Mouse (Mus musculus): ENCODE data around the gene Nfkb2. TPM values are rescaled to one million over a fixed set of nuclear protein-coding genes. Genes with fewer than 3 reads are reported as not detected.

Nfkb2 gene
- polyA plus RNA-seq, 1 experiment from 2014 or later, result 2.3 TPM

DNA sequence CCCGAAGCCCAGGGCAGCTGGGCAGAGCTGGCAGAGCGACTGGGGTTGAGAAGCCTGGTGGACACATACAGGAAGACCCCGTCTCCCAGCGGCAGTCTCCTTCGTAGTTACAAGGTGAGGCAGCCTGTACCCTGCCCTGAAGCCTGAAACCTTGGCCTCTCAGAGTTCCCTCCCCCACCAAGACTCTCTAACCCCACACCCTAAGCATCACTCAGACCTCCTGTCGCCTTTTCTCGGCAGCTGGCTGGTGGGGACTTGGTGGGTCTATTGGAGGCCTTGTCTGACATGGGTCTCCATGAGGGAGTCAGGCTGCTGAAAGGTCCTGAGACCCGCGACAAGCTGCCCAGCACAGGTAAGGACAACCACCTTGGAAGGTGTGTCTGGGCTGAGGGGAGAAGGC lies 7.2 kb downstream of the Nfkb2 start:
- no peak overlapping the region for H3K27ac ChIP-seq
- H3K9ac ChIP-seq, result no peak overlapping the region
- no peak overlapping the region for H3K4me3 ChIP-seq
- ATAC-seq (replicated peaks), result no peak
- H3K4me1 ChIP-seq, result peaks cover 26% of the 10 kb centered on the region
- H3K36me3 ChIP-seq (replicated peaks), result peaks cover 10% of the 10 kb centered on the region
- peaks cover 44% of the 10 kb centered on the region for H3K27me3 ChIP-seq (replicated peaks)
- H3K9me3 ChIP-seq, result no peaks in the 10 kb centered on the region
- H3K4me2 ChIP-seq, result no peak overlapping the region
- 92% methylated on average over 9 of the region's 9 CpGs for WGBS

DNA sequence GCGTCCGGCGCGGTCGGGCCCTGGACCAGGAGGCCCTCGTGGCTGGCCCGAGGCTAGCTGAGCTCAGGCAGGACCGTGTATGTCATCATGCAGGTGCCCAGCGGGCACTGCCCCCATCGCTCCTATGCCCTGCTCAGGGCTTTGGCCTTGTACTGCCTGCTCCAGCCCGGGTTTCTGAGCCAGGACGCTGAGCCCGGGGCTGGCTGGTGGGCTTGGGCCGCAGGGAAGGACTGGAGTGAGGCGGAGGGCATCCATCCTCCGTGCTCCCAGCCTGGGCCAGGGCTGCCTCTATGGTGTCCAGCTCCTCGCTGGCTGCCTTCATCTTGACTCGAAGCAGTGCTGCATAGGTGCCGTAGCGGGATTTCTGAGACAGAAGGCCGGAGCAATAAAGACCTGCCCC lies 8.4 kb downstream of the Nfkb2 start:
- H3K27me3 ChIP-seq (replicated peaks), result peaks cover 47% of the 10 kb centered on the region

DNA sequence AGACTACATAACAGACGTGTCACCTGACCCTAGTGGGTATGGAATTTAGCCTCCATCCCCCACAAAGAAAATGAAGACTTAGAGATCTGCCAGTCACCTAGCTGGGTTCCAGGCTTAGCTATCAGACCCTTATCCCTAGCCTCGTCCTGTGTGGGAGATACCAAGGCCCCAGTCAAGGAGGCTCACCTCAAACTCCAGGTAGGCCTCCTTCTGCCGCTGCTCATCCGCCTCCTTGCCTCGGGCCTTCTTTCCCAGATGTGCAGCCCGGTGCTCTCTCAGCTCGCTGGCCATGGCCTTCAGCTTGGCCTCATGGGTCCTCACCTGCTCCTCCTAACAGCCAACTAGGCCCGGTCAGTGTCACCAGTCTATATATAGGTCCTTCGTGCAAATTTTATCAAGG lies 9.0 kb downstream of the Nfkb2 start:
- Histone ChIP-seq H3K36me3 (replicated peaks) (peaks cover 10% of the 10 kb centered on the region), H3K4me2 (no peak overlapping the region), H3K9me3 (no peaks in the 10 kb centered on the region), H3K27ac (no peak overlapping the region), H3K27me3 (replicated peaks) (peaks cover 42% of the 10 kb centered on the region), H3K9ac (no peak overlapping the region), H3K4me1 (peaks cover 42% of the 10 kb centered on the region), H3K4me3 (no peak overlapping the region)
- no peak for ATAC-seq (replicated peaks)
- 89% methylated on average over 9 of the region's 9 CpGs for WGBS

More for the DNA sequence above, 8.4 kb downstream of the Nfkb2 start:
- Histone ChIP-seq H3K27ac (no peak overlapping the region), H3K9ac (no peak overlapping the region), H3K4me1 (peaks cover 39% of the 10 kb centered on the region), H3K4me3 (no peak overlapping the region), H3K4me2 (no peak overlapping the region), H3K9me3 (no peaks in the 10 kb centered on the region), H3K36me3 (replicated peaks) (peaks cover 10% of the 10 kb centered on the region)
- 94% methylated on average over 21 of the region's 21 CpGs for WGBS
- no peak for ATAC-seq (replicated peaks)

DNA sequence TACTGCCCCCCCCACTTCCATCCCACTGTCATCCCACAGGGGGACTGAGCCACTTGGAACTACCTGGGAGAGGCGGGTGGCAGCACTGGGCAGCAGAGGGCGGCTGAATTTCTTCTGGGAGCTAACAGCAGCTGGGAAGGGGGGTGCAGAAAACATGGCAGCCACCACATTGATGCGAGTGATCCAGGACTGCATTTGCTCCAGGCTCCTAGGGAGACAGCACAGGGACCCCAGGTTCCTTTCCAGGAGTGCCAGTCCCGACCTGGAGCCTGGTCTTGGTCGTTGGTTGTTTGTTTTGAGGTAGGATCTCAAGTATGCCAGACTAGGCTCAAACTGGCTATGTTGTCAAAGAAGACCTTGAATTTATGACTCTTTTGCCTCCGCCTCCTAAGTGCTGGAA lies 9.5 kb downstream of the Nfkb2 start:
- peaks cover 45% of the 10 kb centered on the region for H3K4me1 ChIP-seq
- no peak overlapping the region for H3K9ac ChIP-seq
- H3K9me3 ChIP-seq, result no peaks in the 10 kb centered on the region
- peaks cover 37% of the 10 kb centered on the region for H3K27me3 ChIP-seq (replicated peaks)
- 70% methylated on average over 6 of the region's 6 CpGs for WGBS
- no peak overlapping the region for H3K4me3 ChIP-seq
- H3K27ac ChIP-seq, result no peak overlapping the region
- no peak for ATAC-seq (replicated peaks)
- H3K4me2 ChIP-seq, result no peak overlapping the region
- H3K36me3 ChIP-seq (replicated peaks), result peaks cover 10% of the 10 kb centered on the region

DNA sequence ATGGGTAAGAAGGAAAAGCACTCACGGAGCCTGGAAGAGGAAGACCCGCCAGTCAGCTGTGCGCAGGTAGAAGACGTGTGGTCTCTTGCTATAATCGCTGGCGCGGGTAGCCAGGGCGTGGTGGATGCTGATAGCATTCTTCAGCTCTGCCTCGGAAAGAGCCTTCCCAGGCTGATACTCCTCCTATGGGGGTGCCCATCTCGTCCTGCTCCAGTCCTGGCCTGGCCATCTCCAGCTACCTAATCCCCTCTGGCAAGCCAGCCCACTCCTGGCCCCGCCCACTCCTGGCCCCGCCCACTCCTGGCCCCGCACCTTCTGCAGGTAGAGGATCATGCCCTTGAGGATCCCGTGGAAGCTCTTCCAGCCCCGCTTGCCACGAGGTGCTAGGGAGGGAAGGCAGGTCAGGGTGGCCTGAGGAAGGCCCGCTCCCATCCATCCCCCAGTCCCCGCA lies 10.1 kb downstream of the Nfkb2 start:
- no peak overlapping the region for H3K27ac ChIP-seq
- WGBS, result 19% methylated on average over 18 of the region's 18 CpGs
- peaks cover 10% of the 10 kb centered on the region for H3K36me3 ChIP-seq (replicated peaks)
- peaks cover 46% of the 10 kb centered on the region for H3K4me1 ChIP-seq
- ATAC-seq (replicated peaks), result no peak
- H3K4me3 ChIP-seq, result no peak overlapping the region
- H3K4me2 ChIP-seq, result no peak overlapping the region
- no peak overlapping the region for H3K9ac ChIP-seq
- H3K9me3 ChIP-seq, result no peaks in the 10 kb centered on the region
- peaks cover 35% of the 10 kb centered on the region for H3K27me3 ChIP-seq (replicated peaks)

DNA sequence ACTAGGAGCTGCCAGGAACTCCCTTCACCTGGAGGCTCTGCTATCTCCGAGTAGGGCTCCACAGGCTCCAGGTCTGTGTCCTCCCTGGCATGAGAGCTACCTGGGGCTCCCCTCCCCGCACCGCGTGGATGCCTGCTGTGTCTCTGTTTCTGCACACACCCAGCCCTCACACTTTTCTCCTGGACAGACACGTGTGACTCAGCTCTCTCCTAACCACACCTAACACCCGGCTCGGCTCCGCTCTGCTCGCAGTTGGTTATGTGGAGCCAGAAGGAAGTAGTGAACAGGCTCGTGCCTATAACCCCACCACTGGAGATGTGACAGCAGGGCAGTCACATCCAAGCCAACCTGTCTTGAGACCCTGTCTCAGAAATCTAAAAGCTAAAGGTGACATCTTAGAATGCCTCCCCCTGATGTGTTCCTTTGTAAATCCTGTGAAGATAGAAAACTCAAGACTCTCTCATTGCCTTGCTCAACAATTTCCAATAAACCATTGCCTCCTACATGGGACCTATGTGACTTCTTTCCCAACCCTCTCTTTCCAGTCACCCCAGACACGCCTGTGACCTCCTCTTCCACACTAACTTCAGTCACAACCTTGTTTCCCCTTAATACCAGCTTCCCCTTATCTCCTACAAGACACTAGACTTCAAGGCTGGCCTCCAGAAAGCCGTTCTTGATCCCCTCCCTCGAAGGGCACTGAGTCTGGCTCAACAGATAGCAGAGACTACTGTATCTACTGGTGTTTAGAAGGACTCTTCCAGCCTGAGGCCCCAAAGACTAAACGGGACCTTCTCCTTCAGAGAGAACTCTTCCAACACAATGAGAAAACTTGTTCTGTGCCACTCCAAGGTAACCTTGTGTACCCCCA lies 11.0 kb downstream of the Nfkb2 start:
- no peak overlapping the region for H3K27ac ChIP-seq
- no peak overlapping the region for H3K4me2 ChIP-seq
- no peak overlapping the region for H3K9ac ChIP-seq
- no peak for ATAC-seq (replicated peaks)
- peaks cover 51% of the 10 kb centered on the region for H3K4me1 ChIP-seq
- H3K4me3 ChIP-seq, result no peak overlapping the region
- no peaks in the 10 kb centered on the region for H3K9me3 ChIP-seq
- WGBS, result 42% methylated on average over 14 of the region's 14 CpGs
- H3K27me3 ChIP-seq (replicated peaks), result peaks cover 35% of the 10 kb centered on the region
- H3K36me3 ChIP-seq (replicated peaks), result peaks cover 10% of the 10 kb centered on the region

DNA sequence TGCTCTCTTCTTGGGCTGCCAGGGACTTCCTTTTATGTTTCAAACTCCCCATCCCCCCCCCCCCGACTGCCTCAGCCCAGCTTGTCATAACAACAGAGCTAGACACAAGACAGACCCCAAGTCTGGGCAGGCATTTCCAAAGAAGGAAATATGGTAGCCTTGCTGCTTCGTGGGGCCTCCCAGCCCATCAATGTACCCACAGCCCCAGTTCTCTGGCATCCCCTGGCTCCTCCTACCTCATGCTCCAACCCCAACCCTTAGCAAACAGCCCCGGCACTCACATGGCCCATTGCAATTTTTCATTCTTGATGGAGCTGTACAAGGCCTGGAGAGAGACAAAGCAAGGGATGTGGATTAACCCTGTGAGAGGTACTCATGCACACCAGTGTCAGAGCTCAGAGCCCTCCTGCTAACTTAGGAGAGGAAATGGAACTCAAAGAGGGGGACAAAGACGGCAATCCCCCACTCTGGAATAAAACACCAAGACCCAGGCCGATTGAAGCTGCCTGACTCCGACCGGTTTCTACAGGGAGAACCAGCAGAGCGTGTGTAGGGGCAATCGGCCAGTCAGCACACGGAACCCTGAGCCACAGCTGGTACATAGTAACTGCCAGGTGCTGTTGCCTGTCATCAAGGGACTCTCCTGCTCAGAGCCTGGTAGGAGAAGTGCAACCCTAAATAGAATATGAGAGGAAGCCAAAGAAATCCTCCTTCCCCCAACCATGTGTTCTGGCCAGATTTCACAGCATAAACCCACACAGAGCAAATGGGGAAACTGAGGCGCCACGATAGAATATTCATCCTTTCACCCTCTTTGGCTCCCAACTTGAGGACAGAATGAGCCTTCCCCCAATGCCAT lies 11.9 kb downstream of the Nfkb2 start:
- peak overlapping the region; percentile 64 for H3K4me3 ChIP-seq
- 48% methylated on average over 12 of the region's 12 CpGs for WGBS
- no peak for ATAC-seq (replicated peaks)
- H3K9ac ChIP-seq, result peak overlapping the region; percentile 69
- H3K27me3 ChIP-seq (replicated peaks), result peaks cover 35% of the 10 kb centered on the region
- H3K4me1 ChIP-seq, result peaks cover 59% of the 10 kb centered on the region
- H3K4me2 ChIP-seq, result peak overlapping the region; percentile 89
- no peaks in the 10 kb centered on the region for H3K9me3 ChIP-seq
- peaks cover 10% of the 10 kb centered on the region for H3K36me3 ChIP-seq (replicated peaks)
- H3K27ac ChIP-seq, result no peak overlapping the region

DNA sequence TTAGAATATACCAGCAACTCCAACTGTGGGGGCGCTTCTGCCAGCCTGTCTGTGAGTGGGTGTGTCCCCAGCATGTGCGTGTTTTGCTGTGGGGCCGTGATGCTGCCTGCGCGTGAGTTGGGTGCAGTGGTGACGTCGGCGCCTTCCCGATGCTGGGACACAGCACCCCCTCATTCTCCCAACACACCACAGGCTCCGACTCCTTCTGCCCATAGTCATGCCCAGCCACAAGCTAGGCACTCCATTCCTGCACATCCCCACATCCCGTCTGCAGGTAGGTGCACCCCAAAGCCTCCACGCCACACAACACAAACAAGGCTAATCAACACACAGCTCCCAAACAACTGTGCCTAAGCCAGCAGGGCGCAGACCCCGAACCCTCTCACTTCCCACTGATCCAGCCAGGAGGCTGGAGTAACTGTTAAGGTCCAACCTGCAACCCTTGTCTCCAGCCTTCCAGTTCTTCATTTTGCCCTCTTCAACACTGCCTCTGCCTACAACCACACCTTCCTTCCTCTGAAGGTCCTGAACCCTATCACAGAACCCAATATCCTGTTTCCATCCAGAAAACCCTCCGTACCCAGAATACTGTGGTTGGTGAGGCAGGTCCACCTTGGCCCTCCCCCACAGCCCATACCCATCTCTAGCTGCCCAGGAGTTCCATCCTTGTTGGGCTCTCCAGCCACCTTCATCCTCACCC lies 12.9 kb downstream of the Nfkb2 start:
- peak overlapping the region; percentile 89 for H3K4me2 ChIP-seq
- peak overlapping the region; percentile 69 for H3K9ac ChIP-seq
- H3K9me3 ChIP-seq, result no peaks in the 10 kb centered on the region
- H3K4me3 ChIP-seq, result peak overlapping the region; percentile 64
- peak overlapping the region; percentile 76 for H3K27ac ChIP-seq
- 30% methylated on average over 15 of the region's 15 CpGs for WGBS
- peaks cover 10% of the 10 kb centered on the region for H3K36me3 ChIP-seq (replicated peaks)
- no peak for ATAC-seq (replicated peaks)
- peaks cover 69% of the 10 kb centered on the region for H3K4me1 ChIP-seq
- peaks cover 35% of the 10 kb centered on the region for H3K27me3 ChIP-seq (replicated peaks)

DNA sequence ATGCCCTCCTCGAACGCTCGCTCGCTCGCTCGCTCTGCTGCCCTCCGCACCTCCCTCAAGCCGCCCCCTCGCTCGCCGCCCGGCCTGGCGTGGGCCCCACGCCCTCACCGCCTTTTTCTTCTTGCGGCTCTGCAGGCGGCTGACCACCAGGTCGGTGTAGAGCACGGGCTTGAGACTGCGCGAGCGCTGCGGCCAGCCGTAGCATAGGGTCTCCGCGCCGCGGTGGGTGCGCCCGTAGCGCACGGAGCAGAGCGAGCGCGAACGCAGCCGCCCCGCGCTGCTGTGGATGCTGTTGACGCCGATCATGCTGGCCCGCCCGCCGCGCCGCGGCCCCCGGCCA lies 13.4 kb downstream of the Nfkb2 start:
- under 1% methylated on average over 44 of the region's 48 CpGs for WGBS
- Histone ChIP-seq H3K4me2 (peak overlapping the region; percentile 89), H3K4me1 (peaks cover 75% of the 10 kb centered on the region), H3K27ac (peak overlapping the region; percentile 76), H3K4me3 (peak overlapping the region; percentile 64), H3K9me3 (no peaks in the 10 kb centered on the region), H3K36me3 (replicated peaks) (peaks cover 7% of the 10 kb centered on the region), H3K27me3 (replicated peaks) (peaks cover 35% of the 10 kb centered on the region), H3K9ac (peak overlapping the region; percentile 69)
- ATAC-seq (replicated peaks), result peak; percentile 45

DNA sequence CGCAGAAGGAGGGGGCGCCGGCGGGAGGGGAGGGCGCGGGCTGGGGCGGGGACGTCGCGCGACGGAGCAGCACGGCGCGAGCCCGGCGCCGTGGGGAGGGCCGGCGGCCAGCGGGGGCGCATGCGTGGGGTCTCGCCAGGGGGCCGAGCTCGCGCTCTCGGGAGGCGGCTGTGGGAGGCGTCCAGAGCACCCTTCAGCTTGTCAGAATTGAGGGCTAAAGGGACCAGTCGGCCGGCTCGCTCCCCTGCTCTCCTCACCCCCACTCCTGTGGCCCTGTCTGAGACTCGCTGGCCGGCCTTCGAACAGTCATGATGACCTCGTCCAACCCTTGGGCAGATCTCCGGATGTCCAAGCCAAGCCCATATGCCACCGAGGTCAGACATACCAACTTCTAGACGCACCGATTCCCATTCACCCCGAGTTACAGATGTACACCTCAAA lies 13.9 kb downstream of the Nfkb2 start:
- WGBS, result 1% methylated on average over 41 of the region's 42 CpGs
- Histone ChIP-seq H3K27me3 (replicated peaks) (peaks cover 35% of the 10 kb centered on the region), H3K4me3 (peak overlapping the region; percentile 64), H3K9me3 (no peaks in the 10 kb centered on the region), H3K4me2 (peak overlapping the region; percentile 89), H3K27ac (peak overlapping the region; percentile 76), H3K4me1 (peaks cover 80% of the 10 kb centered on the region), H3K36me3 (replicated peaks) (peaks cover 2% of the 10 kb centered on the region), H3K9ac (peak overlapping the region; percentile 69)
- ATAC-seq (replicated peaks), result peak; percentile 27

DNA sequence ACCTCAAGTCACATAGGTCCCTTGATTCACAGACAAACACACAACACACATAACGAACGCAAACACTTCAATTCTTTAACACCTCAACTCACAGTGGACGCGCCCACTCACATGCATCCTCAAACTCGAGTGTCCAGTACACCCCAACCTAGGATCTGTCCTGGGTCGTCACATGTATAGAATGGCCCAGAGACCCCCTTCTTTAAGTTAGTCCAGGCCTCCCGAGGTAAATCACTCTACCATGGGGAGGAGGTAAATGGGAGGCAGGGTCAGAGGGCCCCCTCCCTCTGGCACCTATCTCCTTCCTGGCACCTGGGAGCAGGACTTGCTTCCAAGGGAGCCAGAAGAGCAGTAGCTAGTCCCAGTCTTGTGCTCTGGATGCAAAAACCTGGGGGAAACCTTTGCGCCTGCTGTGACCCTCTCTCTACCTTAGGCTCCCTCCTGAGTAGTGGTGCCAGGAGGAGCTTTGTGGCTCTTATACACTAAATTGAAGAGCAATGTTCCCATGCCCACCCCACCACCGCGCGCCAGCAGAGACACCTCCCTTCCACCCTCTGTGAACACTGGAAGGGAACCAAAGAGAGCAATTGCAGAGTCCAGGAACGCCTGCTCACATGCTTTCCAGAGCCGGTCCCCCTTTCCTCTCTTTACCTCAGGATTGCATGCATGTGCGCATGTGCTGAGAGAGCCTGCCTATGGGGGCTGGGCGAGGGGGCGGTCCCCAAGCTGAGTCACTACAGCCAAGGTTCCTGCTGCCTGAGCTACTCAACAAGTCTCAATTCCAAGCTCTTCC lies 14.7 kb downstream of the Nfkb2 start:
- peak overlapping the region; percentile 76 for H3K27ac ChIP-seq
- WGBS, result 11% methylated on average over 16 of the region's 16 CpGs
- peak overlapping the region; percentile 64 for H3K4me3 ChIP-seq
- H3K9me3 ChIP-seq, result no peaks in the 10 kb centered on the region
- ATAC-seq (replicated peaks), result peak; percentile 48; the same call in 1 of the 2 replicates
- H3K4me2 ChIP-seq, result peak overlapping the region; percentile 89
- H3K9ac ChIP-seq, result peak overlapping the region; percentile 6; the same call in 1 of the 2 replicates
- H3K36me3 ChIP-seq (replicated peaks), result no peaks in the 10 kb centered on the region
- H3K4me1 ChIP-seq, result peaks cover 87% of the 10 kb centered on the region
- H3K27me3 ChIP-seq (replicated peaks), result peaks cover 35% of the 10 kb centered on the region

Measured in midbrain, embryonic 15.5 days (tissue).